Comparison of ENCODE assay signal across 15 mouse cellular contexts in the genomic region with DNA sequence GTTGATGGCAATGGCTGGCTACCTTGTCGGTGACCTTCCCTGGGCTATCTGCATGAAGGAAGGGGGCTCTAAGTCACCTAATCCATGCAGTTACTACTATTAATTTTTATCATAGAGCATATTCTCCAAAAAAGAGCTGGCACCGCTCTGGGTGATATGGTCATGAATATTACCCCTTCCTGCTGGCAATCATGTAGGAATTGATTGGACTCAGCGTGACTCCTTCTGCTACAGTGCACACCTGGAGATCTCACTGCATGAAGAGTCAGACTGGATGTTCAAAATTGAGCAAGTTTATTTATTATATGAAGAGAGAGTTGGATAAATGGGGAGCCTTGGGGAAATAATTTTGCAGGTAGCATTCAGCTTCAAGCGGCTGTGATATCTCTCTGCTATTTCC.
"Had no signal": no experiment of that assay in that cellular context is flagged by ENCODE, and none has a peak within 500 bp of the region (broad histone marks: within the 10 kb centered on the region; RNA-seq: fewer than 3 reads in every experiment).

No protein-coding gene starts in this region.

- DNase-seq: heart, postnatal 14 days; heart, postnatal 36 days; heart, postnatal 4 days; kidney, adult 11 months; kidney, adult 18-20 months; kidney, adult 2 months; kidney, adult 8-10 months; kidney, adult 9 months; kidney, postnatal 10 days; kidney, postnatal 14 days; kidney, postnatal 25 days; kidney, postnatal 36 days; kidney, postnatal 4 days; layer of hippocampus, adult 9-11 months; layer of hippocampus, postnatal 36 days had no signal
